Mouse (Mus musculus): ENCODE measurements at regions not wholly inside any gene's neighbourhood (a gene's known extent, or its start where the extent isn't known, plus 50 kb on each side); places are given as distances from the start of the nearest gene placed in this dataset.

DNA sequence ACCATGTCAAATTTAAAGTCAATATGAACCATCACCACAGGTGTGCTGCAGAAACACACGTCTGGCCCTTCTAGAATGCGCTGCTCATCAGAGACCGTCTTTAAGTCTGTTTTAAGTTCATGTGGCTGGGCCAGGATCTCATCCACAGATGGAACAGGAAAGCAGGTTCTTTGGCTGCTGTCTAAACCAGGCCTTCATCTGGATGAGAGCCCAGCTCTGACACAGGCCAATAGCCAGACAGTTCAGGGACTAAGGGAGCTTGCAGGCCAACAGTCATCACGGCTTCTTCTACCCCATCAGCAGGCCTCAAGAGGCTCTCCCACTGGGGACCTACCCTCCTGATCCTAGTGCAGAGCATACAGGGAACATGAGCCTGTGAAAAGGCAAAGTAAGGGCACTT, 185.4 kb upstream of the Eci2 start:
- DNase-seq (ENCODE audit: low read depth, low spot score): no peak

DNA sequence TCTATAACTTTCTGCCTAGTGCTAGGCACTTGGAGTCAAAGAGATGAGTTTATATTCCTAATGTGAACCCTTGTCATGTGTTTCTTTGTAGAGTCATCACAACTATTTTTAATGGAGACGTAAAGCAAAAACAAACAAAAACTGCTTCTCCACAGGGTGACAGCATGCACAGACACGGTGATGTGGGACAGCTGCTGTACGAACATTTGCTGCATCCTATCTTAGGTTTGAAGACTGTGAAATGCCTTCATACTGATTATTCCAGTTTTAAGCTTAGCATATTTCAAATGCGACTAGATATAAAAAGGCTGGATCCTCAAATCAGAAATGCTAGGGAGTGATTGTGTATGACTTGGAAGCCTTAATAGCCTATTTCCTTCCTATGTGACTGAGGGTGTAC, 187.3 kb upstream of the Eci2 start:
- no peak for DNase-seq (ENCODE audit: low read depth, low spot score)

DNA sequence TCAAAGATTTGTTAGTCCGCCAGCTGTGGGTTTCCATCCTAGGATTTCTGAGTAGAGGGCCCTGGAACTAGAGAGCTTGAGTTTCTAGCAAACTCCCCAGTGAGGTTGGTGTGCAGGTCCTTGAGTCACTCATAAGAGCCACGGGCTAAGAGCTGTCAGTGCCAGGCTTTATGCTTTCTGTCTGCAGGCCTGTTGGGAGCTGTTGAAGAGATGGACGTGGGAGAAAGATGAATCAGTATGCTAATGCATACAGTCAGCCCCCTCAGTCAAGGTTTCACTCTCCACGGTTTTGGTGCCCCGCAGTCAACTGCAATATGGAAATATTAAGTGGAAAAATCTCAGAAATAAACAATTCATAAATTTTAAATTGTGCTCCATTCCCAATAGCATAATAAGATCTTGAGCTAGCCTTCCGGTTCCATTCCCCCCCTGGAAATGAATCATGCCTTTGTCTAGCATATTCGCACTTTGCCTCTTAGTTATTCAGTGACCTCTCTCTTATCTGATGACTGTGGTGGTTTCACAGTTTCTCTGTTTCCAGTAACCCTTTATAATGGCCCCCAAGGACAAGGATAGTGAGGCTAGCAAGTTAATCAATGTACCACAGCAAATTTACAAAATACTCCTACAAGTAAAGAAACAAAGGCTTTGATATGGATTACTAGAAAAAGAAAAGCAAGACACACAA, 199.4 kb upstream of the Eci2 start:
- no peak for DNase-seq (ENCODE audit: low read depth, low spot score)

DNA sequence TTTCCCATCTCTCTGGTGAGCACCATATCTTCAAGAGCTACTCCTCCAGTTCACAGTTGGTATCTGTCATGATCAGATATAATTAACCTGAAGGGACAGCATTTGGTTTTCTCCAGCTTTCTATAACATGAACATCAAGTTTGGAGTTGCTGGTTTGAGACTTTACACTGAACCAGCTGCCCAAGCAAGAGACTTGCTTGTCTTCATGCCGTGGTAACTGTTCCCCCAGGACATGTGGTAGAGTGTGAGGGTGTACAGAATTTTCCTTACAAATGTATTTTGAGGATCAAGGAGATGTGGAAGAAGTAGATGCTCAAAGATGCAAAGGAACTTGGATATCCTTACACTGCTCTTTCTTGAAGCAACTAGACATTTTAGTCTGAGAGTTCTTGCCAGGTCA, 200.0 kb upstream of the Eci2 start:
- no peak for DNase-seq (ENCODE audit: low read depth, low spot score)

DNA sequence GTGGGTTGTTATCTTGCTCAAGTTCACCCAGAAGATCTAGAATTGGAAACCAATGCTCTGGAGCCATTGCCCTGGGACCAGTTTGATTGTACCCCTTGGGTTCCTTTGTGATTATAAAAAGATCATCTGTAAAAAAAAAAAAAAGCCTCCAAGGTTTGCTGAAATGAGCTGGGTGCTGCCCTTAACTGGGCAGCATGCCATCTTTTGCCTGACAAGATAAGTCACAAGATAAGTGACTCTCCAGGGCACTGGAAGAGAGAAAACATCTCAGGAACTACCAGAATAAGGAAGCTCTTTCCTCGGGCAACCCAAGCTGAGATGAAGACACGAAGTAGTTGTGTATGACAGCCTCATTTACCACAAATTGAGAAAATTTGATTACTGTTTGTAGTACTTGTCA, 202.7 kb upstream of the Eci2 start:
- DNase-seq (ENCODE audit: low read depth, low spot score): no peak

DNA sequence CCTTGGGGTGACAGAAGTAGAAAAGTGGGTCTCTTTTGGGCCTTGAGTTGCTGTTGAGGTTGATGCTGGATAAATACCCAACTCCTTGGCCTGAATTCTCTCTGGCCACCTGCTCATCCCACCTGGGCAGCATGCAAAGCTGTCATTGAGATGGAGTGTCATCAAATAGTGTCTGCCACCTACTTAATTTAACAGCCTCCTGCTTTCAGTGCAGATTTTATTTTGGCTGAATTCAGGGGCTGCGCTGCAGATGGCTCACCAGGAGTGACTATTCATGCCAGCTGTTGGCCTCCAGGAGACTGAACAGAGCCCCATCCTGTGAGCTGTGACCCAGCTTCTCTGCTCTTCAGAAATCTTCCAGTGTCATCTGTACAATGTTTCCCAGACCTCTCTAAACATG, 206.7 kb upstream of the Eci2 start:
- DNase-seq (ENCODE audit: low read depth, low spot score): no peak

DNA sequence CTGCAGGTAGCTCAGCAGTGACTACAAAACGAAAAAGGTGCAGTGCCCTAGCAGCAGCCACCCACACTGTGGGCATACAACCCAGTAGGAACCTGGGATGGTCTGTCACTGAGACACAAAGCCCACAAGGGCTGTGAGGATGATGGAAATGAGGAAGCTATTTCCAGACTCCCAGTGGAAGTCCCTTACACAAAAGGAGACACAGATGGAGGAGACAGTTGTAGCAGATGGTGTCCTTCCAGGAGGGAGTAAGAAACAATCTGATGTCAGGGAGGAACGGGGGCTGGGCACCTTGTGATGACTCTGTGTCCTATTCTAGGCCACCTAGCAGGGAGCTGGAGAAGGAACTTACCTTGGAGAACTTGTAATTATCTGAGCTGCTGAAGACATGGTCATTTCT, 214.5 kb upstream of the Eci2 start:
- DNase-seq (ENCODE audit: low read depth, low spot score): no peak

DNA sequence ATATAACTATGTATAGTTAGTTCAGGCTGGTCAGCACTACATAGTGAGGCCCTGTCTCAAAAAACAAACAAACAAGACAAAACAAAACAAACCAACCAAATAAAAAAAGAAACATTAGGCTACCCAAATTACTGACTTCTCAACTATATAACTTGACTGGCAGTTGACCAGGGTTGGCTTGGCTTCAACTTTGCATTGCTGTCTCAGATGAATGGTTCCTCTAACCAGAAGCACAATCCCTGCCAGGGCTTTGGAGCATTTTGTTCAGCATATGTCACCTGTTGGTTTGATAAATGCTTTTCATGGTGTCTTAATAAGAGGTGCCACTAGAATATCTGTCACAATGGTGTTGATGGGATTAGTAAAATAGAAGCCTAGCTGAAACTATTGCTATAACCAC, 217.1 kb upstream of the Eci2 start:
- no peak for DNase-seq (ENCODE audit: low read depth, low spot score)

DNA sequence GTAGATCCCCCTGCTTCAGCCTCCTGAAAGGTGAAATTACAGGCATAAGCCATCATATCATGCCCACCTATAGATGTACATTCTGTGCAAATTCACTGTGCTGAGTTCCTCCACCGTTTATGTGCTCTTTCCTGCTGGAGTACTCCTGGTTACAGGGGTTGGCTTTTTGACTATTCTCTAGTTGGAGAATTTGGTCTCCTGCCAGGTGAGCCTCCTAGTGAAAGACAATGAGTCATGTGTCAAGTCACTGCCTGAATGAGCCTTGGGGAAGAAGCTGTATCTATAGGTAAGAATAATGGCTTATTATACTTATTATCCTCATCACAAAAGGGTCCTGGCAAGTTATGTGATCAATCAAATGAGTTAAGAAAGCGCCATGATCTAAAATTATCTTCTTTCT, 230.5 kb upstream of the Eci2 start:
- DNase-seq (ENCODE audit: low read depth, low spot score): no peak

DNA sequence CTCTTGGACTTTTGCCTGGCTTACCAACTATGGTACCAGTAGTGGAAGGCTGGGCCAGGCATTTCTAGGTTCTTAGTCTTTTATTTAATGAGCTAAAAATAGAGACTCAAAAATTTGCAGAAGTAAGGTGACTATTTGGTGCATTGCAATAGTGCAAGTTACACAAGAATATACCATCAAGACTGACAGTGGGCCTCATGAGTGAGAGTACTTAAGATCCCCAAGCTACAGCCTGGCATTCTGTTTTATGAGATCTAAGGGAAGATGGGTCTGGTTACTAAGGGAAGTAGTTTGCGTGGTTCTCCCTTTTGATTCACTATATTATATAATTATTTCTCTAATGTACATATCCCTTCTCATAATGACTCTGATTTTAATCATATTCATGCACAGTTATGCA, 231.8 kb upstream of the Eci2 start:
- no peak for DNase-seq (ENCODE audit: low read depth, low spot score)

DNA sequence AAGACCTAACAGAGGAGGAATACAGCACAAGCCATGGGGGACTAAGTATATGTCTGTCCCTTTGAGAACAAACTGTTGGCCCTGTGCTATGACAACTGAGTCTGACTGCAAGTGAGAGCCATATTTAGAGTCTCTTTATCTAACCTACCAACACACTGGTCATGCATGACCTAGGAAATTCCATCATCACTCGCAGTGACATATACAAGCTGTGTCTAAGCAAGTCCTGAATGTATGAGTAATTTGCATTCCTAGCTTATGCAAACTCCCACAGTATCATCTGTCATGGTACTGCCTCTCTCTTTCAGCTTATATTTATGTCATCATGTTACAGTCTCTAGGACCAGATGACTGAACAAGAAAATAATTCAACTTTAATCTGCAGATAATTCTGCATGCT, 257.1 kb upstream of the Eci2 start:
- no peak for DNase-seq (ENCODE audit: low read depth, low spot score)

DNA sequence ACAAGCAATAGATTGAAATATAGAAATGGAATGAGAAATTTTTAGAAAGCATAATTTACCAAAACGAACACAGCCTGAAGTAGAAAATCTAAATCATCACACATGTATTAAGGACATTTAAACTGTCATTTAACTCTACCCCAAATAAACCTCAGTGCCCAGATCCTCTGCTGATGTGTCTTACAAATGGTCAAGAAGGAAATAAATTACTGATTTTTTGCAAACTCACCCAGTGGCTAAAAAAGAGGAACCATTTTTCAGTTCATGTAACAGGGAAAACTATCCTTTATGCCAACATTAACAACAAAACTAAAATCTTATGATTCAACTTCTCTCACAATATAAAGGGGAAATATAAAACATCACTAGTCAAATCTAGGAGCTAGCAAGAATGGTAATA, 275.2 kb upstream of the Eci2 start:
- no peak for DNase-seq (ENCODE audit: low read depth, low spot score)

DNA sequence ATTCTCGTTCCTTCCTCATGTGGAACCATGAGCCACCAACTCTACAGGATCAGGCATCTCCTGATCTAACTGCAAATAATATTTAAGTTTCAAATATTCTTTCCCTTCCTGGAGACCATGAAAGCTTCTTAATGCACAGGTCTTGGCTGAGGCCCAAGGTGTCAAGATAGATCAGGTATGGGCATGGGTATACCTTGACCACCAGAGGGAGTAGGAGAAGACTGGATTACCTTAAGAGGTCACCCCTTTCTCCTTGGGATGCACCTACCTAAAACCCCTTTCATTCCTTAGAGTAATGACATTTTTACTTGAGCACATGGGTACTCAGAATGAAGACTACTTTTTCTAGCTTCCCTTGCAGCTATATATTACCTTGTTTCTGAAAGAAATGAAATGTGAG, 289.9 kb upstream of the Eci2 start:
- DNase-seq (ENCODE audit: low read depth, low spot score): no peak

DNA sequence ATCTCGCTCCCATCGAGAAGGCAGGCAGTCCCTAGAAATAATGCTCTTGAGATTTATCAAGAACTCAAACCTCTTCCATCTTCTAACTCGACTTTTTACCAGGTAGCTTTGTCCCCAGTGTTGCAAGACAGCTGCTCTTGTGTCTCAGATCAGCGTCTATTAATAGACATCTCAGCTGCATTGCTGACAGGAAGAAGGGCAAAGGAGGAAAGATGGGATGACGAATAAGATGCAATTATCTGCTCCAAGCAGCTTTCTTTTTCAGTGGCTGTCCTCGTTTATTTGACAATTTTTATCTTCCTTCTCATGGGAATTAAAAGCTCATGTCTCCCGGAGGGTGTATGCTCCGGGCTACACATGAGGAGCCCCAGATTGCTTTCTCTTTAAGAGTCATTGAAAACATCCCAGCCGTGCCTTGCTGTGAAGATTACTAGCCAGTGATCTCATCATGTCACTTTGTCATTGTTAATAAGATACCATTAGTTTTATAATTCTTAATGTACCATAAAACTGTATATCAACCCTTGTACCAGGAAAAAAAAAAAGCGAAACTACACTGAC, 299.9 kb upstream of the Eci2 start:
- no peak for DNase-seq (ENCODE audit: low read depth, low spot score)

DNA sequence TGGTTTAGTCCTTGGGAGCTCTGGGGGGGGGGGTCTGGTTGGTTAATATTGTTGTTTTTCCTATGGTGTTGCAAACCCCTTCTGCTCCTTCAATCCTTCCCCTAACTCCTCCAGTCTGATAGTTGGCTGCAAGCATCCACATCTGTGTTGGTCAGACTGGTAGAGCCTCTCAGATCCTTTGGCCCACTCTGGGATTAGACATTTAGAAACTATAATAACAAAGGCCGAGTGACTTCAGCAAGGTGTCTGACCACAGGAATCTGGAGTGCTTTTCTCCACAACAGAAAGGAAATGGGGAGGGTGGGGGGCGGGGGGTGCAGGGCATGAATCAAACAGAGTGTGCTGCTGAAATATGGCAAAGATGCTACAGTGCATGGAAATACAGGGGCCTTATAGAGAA, 301.4 kb upstream of the Eci2 start:
- no peak for DNase-seq (ENCODE audit: low read depth, low spot score)

DNA sequence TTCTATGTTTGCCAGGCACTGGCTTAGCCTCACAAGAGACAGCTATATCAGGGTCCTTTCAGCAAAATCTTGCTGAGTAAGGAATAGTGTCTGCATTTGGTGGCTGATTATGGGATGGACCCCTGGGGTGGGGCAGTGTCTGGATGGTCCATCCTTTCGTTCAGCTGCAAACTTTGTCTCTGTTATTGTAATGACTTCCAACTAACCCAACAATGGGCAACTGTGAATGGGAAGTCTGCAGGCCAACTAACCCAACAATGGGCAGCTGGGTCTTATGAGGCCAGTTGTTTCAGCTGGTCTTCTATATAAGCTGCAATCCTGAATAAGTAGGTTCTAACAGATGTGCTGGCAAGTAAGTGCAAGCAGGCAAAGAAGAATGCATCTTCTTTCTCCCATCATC, 304.0 kb upstream of the Eci2 start:
- no peak for DNase-seq (ENCODE audit: low read depth, low spot score)

DNA sequence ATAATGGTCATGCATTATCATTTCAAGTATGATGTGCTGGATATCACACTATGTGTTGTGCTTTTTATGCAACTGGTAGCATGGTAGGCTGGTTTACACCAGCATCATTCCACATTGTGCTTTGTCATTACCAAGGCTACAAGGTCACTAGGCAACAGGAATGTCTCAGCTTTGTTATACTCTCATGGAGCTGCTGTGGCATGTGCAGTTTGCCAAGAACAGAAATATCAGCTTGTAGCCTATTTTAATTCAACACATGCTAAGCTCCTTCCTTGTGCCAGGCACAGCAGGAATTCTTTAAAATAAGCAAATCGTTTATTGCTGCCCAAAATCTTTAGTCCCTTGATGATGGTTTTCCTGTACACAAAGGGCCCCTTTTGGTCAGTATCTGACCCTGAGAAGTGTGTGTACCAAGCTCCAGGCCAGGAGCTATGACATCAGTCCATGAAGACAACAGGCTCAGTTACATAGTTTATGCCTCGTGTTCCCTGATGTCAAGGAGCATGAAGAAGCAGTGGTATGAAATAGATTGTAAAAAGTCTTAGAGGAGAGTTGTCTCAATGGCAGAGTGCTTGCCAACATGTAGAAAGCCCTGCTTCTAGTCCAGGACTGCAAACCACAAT, 314.0 kb upstream of the Cdyl start:
- DNase-seq (ENCODE audit: low read depth, low spot score): no peak

DNA sequence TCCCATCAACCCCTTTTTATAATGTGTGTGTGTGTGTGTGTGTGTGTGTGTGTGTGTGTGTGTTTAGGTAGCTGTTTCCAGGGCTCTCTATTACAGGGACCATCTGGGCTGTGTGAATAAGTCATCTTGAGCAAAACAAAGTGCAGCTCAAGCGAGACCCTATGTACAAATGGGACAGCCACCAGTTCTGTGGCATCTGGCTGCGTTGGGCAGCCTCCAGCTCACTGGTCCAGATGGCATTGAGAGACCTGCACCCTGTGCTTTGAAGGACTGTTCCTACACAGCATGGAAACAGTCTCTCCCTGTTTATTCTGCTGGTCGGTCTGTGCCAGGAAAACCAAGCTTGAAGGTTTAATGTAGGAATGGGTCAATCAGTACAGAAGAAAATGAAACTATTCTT, 311.4 kb upstream of the Cdyl start:
- DNase-seq (ENCODE audit: low read depth, low spot score): no peak

DNA sequence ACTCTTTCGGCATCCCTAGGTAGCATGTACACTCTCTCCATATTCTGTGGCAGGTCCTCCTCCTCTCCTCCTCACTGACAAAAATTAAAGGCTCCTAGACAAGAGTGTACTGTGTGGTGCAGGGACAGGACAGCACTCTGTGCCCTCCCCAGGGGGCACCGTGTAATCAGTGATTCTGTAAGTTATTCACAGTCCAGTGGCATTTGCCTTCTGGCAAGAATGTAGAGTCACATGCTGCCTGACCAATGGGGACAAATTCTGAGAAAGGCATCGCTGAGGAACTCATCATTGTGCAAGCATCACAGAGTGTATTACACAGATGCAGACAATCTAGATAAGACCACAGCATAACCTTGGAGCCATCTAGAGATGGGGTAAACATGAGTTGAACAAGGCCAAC, 300.3 kb upstream of the Cdyl start:
- DNase-seq (ENCODE audit: low read depth, low spot score): no peak

DNA sequence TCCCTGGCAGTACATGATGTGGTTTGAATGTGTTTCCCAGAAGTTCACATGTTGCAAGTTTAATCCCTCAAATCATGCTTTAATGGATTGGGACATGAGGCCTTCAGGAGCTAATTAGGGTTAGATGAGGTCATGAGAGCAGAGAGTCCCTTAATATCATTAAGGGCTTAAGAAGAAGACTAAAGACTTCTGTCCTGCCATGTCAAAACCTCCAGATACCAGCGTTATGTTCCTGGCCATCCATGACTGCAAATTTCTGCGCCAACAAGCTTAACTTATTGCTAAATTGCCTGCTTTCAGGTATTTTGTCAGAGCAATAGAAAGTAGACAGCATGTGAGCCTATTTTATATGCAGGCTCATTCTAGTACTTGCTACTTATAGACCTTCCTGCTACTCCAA, 282.1 kb upstream of the Cdyl start:
- no peak for DNase-seq (ENCODE audit: low read depth, low spot score)

DNA sequence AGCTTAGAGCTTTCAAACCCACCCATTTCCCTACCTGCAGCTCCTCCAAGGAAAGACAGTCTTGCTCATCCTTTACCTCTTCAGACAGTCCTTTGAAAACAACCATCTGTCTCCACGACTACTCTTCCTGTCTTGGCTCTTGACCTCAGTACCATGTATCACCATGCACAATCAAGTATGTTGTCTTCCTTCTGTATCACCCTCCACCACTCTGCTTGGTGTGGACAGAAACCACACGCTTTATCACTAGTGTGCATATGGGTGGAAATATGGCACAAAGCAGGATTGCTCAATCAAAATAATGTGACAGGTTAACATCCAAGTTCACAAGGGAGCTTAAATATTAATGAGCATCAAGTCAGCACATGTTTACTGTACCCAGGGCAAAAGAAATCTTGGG, 280.1 kb upstream of the Cdyl start:
- DNase-seq (ENCODE audit: low read depth, low spot score): no peak

DNA sequence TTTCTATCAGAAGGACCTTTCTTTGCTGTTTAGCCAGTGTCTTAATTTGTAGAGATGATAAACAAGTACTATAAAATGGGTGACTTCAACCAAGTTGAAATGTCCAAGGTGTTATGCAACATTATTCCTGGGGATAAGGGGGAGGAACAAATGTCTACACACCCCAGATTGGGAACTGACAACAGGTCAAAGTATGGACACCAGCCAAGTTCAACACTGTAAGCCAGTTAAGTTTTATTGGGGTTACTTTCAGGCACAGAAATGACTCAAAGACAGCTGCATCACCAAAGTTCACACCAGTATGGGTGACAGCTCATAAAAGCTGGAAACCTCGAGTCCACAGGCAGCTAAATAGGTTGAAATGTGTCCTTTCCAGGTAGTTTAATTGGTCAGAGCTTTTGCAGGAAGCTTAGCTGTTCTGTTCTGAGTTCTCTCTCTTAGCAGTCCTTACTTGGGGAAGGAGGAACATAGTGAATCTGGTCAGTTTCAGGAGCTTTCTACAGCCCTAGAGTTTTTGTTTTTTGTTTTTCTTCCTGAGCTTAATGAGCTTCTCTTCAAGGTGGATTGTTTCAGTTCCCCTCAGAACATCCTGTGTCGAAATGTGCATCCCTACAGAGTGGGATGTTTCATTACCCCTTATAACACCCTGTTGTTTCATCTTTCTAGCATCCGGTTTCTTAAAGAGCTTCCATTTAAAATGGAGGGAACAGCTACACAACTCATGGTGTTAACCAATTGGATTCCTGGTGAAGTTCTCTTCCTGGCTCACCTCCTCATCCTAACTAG, 279.2 kb upstream of the Cdyl start:
- DNase-seq (ENCODE audit: low read depth, low spot score): no peak

DNA sequence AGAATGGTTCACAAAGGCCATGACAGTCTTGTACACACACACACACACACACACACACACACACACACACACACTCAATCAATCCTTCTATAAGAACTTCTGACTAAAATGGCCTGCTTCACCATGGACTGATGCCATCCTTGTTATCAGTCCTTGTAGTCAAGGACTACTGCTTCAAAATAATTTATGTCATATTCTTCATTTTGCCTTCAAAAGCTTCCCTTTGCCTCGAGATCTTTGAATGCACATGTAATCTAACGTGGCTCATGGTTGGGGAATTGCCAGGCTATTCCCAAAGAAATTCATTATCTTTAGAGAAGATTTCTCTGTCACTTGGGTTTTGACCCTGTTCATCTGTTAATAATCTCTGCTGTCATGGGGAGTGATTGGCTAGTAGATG, 278.0 kb upstream of the Cdyl start:
- no peak for DNase-seq (ENCODE audit: low read depth, low spot score)

Measured in embryo, embryonic 11.5 days (tissue).